Comparison of ENCODE assay signal across 8 mouse cellular contexts in the genomic region with DNA sequence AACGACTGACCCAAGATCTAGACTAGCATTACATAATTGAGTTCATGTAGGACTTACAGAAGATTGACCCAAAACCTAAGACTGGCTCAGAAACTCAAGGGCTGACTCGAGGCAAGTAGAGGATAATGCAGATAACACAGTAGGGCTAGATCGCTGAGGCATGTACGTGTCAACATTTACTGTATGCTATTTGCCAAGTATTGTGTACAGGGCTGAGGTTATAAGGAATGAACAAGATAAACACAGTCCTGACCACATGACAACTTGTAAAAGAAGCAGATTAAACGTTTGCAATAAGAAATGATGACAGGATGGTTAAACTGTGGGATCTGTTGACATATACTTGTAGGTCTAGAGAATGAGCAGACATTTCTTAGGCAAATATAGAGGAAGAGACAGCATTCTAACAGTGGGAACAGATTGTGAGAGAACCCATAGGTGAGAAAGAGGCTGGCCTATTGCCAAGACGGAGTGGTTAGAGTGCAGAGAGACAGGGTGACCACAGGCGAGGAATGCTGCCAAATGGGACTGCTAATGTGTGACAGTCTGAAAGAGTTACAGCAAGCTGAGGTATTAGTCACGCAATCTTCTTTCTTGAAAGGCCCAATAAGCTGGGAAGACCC.
DNase-seq lines count a peak whose midpoint lies in the region; ATAC-seq lines count a peak whose summit lies in the region.

No protein-coding gene starts in this region.

- no peak overlapping the region for H3K4me2 ChIP-seq in heart, embryonic 14.5 days (ENCODE audit: low read length)
- no peak overlapping the region for H3K4me2 ChIP-seq in heart, embryonic 12.5 days
- H3K4me2 ChIP-seq in neural tube, embryonic 14.5 days (ENCODE audit: low read depth, low read length) = no peak overlapping the region

- DNase-seq in neural tube, embryonic 10.5 days (ENCODE audit: extremely low spot score, low spot score) = no peak
- peak; percentile 95 to 96 for DNase-seq in cerebellum, postnatal 14 days
- DNase-seq in splenic B cell, adult 2 months (ENCODE audit: low read depth, low spot score) = peak; percentile 23
- DNase-seq in adrenal gland, postnatal 25 days = no peak
- no peak for DNase-seq in layer of hippocampus, postnatal 10 days (ENCODE audit: low spot score in 2 of 2)

- H3K4me3 ChIP-seq in heart, embryonic 14.5 days (ENCODE audit: control insufficient read depth in 1 of 2, insufficient read depth in 1 of 2, low read depth in 1 of 2, low read length in 2 of 2) = no peak overlapping the region
- no peak overlapping the region for H3K4me3 ChIP-seq in heart, embryonic 12.5 days
- no peak overlapping the region for H3K4me3 ChIP-seq in neural tube, embryonic 14.5 days (ENCODE audit: low read depth, low read length)

- H3K9ac ChIP-seq in heart, embryonic 14.5 days (ENCODE audit: low read length) = no peak overlapping the region
- H3K9ac ChIP-seq in heart, embryonic 12.5 days = no peak overlapping the region
- no peak overlapping the region for H3K9ac ChIP-seq in neural tube, embryonic 14.5 days (replicated peaks; ENCODE audit: low read depth, low read length)

- peaks cover 0 to 11% of the 10 kb centered on the region in 2 experiments; a peak in 3 of 4 replicates for H3K4me1 ChIP-seq in heart, embryonic 14.5 days (ENCODE audit: control insufficient read depth in 2 of 2, insufficient read depth in 2 of 2, low read length in 2 of 2)
- H3K4me1 ChIP-seq in heart, embryonic 12.5 days (replicated peaks) = peaks cover 7% of the 10 kb centered on the region
- 0 out of 2 replicates have a peak, but pooled peaks cover 4% of the 10 kb centered on the region for H3K4me1 ChIP-seq in neural tube, embryonic 14.5 days (ENCODE audit: control insufficient read depth, insufficient read depth, low read length)

- peak; percentile 50; the same call in 1 of the 2 replicates for ATAC-seq in heart, embryonic 14.5 days (ENCODE audit: insufficient number of reproducible peaks, insufficient read depth, low FRiP score, low read depth)
- no peak for ATAC-seq in heart, embryonic 12.5 days (ENCODE audit: insufficient number of reproducible peaks, low FRiP score)
- ATAC-seq in neural tube, embryonic 14.5 days (ENCODE audit: low read depth) = peak; percentile 61; the same call in 1 of the 2 replicates

- 23% methylated on average over 8 of the region's 8 CpGs for WGBS in heart, embryonic 14.5 days
- 33% methylated on average over 8 of the region's 8 CpGs for WGBS in heart, embryonic 12.5 days
- WGBS in neural tube, embryonic 14.5 days = 75% methylated on average over 8 of the region's 8 CpGs

- no peaks in the 10 kb centered on the region for H3K9me3 ChIP-seq in heart, embryonic 14.5 days (ENCODE audit: control insufficient read depth, low read length)
- no peaks in the 10 kb centered on the region for H3K9me3 ChIP-seq in heart, embryonic 12.5 days (replicated peaks)
- no peaks in the 10 kb centered on the region for H3K9me3 ChIP-seq in neural tube, embryonic 14.5 days (ENCODE audit: control insufficient read depth, low read length)

- H3K36me3 ChIP-seq in heart, embryonic 14.5 days (ENCODE audit: control insufficient read depth, insufficient read depth, low read length) = no peaks in the 10 kb centered on the region
- H3K36me3 ChIP-seq in heart, embryonic 12.5 days = no peaks in the 10 kb centered on the region
- no peaks in the 10 kb centered on the region for H3K36me3 ChIP-seq in neural tube, embryonic 14.5 days (ENCODE audit: control insufficient read depth, insufficient read depth, low read length)
- no peaks in the 10 kb centered on the region for H3K36me3 ChIP-seq in splenic B cell, adult 2 months (ENCODE audit: control insufficient read depth, insufficient read depth, low read length, poor library complexity, severe bottlenecking)

- H3K27ac ChIP-seq in heart, embryonic 14.5 days (replicated peaks in 1 of 2; ENCODE audit: control insufficient read depth in 1 of 2, insufficient read depth in 1 of 2, low read depth in 2 of 2, low read length in 2 of 2) = no peak overlapping the region
- H3K27ac ChIP-seq in heart, embryonic 12.5 days (ENCODE audit: poor library complexity, severe bottlenecking) = no peak overlapping the region
- H3K27ac ChIP-seq in neural tube, embryonic 14.5 days (ENCODE audit: low read depth, low read length) = no peak overlapping the region

- no peaks in the 10 kb centered on the region for H3K27me3 ChIP-seq in heart, embryonic 14.5 days (ENCODE audit: control insufficient read depth, insufficient read depth, low read length)
- H3K27me3 ChIP-seq in heart, embryonic 12.5 days (replicated peaks) = no peaks in the 10 kb centered on the region
- H3K27me3 ChIP-seq in neural tube, embryonic 14.5 days (ENCODE audit: control insufficient read depth, insufficient read depth, low read length) = no peaks in the 10 kb centered on the region
- H3K27me3 ChIP-seq in splenic B cell, adult 2 months (ENCODE audit: control insufficient read depth, insufficient read depth, low read length, poor library complexity, severe bottlenecking) = no peaks in the 10 kb centered on the region

Comparison
In these comparisons a context has a peak if more than half of its experiments do, and no peak if none do; other contexts are left out.
1. DNase-seq: peak in cerebellum, postnatal 14 days (2 of 2) and splenic B cell, adult 2 months (single experiment); none in neural tube, embryonic 10.5 days (single experiment), adrenal gland, postnatal 25 days (single experiment) and layer of hippocampus, postnatal 10 days (0 of 2).